Mouse (Mus musculus): Measurements from ENCODE around the gene Guk1. TPM values are rescaled to one million over a fixed set of nuclear protein-coding genes. Genes with fewer than 3 reads are reported as not detected.

The Guk1 gene
- polyA plus RNA-seq, 1 experiment from 2014 or later, result 142 TPM

GRCm38 (mm10) chr11:59226787-59227603 lies 35.0 kb upstream of the Guk1 start:
- Histone ChIP-seq H3K4me2 (ENCODE audit: low read length) (peak overlapping the region; percentile 72), H3K27ac (ENCODE audit: low read depth) (peak overlapping the region; percentile 97), H3K4me3 (ENCODE audit: low read depth, low read length) (peak overlapping the region; percentile 69), H3K9ac (ENCODE audit: low read length) (peak overlapping the region; percentile 99), H3K4me1 (replicated peaks; ENCODE audit: control insufficient read depth, insufficient read depth, low read length) (peaks cover 43% of the 10 kb centered on the region), H3K27me3 (replicated peaks; ENCODE audit: control insufficient read depth, insufficient read depth, low read length) (no peaks in the 10 kb centered on the region), H3K9me3 (ENCODE audit: control insufficient read depth, low read length) (no peaks in the 10 kb centered on the region), H3K36me3 (ENCODE audit: control insufficient read depth, insufficient read depth, low read length) (peaks cover 5% of the 10 kb centered on the region)
- ATAC-seq (replicated peaks; ENCODE audit: low FRiP score, low TSS enrichment, low read depth) (no peak), DNase-seq (ENCODE audit: low spot score) (peak; percentile 59)
- 3% methylated on average over 21 of the region's 21 CpGs for WGBS

- no peak for DNase-seq (ENCODE audit: low spot score)
- 46% methylated on average over 3 of the region's 3 CpGs for WGBS
These were observed 34.2 kb upstream of the Guk1 start for GRCm38 (mm10) chr11:59226251-59226650.

GRCm38 (mm10) chr11:59225167-59225566 lies 33.2 kb upstream of the Guk1 start:
- Histone ChIP-seq H3K4me3 (ENCODE audit: low read depth, low read length) (no peak overlapping the region), H3K36me3 (ENCODE audit: control insufficient read depth, insufficient read depth, low read length) (peaks cover 12% of the 10 kb centered on the region), H3K27me3 (replicated peaks; ENCODE audit: control insufficient read depth, insufficient read depth, low read length) (no peaks in the 10 kb centered on the region), H3K27ac (ENCODE audit: low read depth) (no peak overlapping the region), H3K9ac (ENCODE audit: low read length) (no peak overlapping the region; the same call in 1 of the 2 replicates), H3K9me3 (ENCODE audit: control insufficient read depth, low read length) (no peaks in the 10 kb centered on the region), H3K4me2 (ENCODE audit: low read length) (peak overlapping the region; percentile 72), H3K4me1 (replicated peaks; ENCODE audit: control insufficient read depth, insufficient read depth, low read length) (peaks cover 51% of the 10 kb centered on the region)
- no peak for DNase-seq (ENCODE audit: low spot score)
- ATAC-seq (replicated peaks; ENCODE audit: low FRiP score, low TSS enrichment, low read depth), result no peak
- 70% methylated on average over 2 of the region's 2 CpGs for WGBS

More at GRCm38 (mm10) chr11:59226251-59226650, 34.2 kb upstream of the Guk1 start:
- peak overlapping the region; percentile 99 for H3K9ac ChIP-seq (ENCODE audit: low read length)
- H3K27ac ChIP-seq (ENCODE audit: low read depth), result no peak overlapping the region
- H3K9me3 ChIP-seq (ENCODE audit: control insufficient read depth, low read length), result no peaks in the 10 kb centered on the region
- H3K36me3 ChIP-seq (ENCODE audit: control insufficient read depth, insufficient read depth, low read length), result peaks cover 5% of the 10 kb centered on the region
- peaks cover 44% of the 10 kb centered on the region for H3K4me1 ChIP-seq (replicated peaks; ENCODE audit: control insufficient read depth, insufficient read depth, low read length)
- no peak for ATAC-seq (replicated peaks; ENCODE audit: low FRiP score, low TSS enrichment, low read depth)
- H3K27me3 ChIP-seq (replicated peaks; ENCODE audit: control insufficient read depth, insufficient read depth, low read length), result no peaks in the 10 kb centered on the region
- H3K4me2 ChIP-seq (ENCODE audit: low read length), result peak overlapping the region; percentile 72
- H3K4me3 ChIP-seq (ENCODE audit: low read depth, low read length), result peak overlapping the region; percentile 69

- H3K4me1 ChIP-seq (replicated peaks; ENCODE audit: control insufficient read depth, insufficient read depth, low read length), result peaks cover 51% of the 10 kb centered on the region
- H3K9me3 ChIP-seq (ENCODE audit: control insufficient read depth, low read length), result no peaks in the 10 kb centered on the region
- H3K9ac ChIP-seq (ENCODE audit: low read length), result no peak overlapping the region
- WGBS, result 53% methylated on average over 2 of the region's 2 CpGs
- no peaks in the 10 kb centered on the region for H3K27me3 ChIP-seq (replicated peaks; ENCODE audit: control insufficient read depth, insufficient read depth, low read length)
- peak overlapping the region; percentile 72 for H3K4me2 ChIP-seq (ENCODE audit: low read length)
- no peak for DNase-seq (ENCODE audit: low spot score)
- no peak overlapping the region for H3K27ac ChIP-seq (ENCODE audit: low read depth)
- ATAC-seq (replicated peaks; ENCODE audit: low FRiP score, low TSS enrichment, low read depth), result no peak
- peaks cover 15% of the 10 kb centered on the region for H3K36me3 ChIP-seq (ENCODE audit: control insufficient read depth, insufficient read depth, low read length)
- no peak overlapping the region for H3K4me3 ChIP-seq (ENCODE audit: low read depth, low read length)
These were observed 32.5 kb upstream of the Guk1 start for GRCm38 (mm10) chr11:59224470-59224869.

- H3K4me1 ChIP-seq (replicated peaks; ENCODE audit: control insufficient read depth, insufficient read depth, low read length), result peaks cover 51% of the 10 kb centered on the region
These were observed 32.0 kb upstream of the Guk1 start for GRCm38 (mm10) chr11:59224025-59224424.

GRCm38 (mm10) chr11:59222306-59222705 lies 30.3 kb upstream of the Guk1 start:
- peaks cover 52% of the 10 kb centered on the region for H3K4me1 ChIP-seq (replicated peaks; ENCODE audit: control insufficient read depth, insufficient read depth, low read length)

More at GRCm38 (mm10) chr11:59224025-59224424, 32.0 kb upstream of the Guk1 start:
- H3K4me2 ChIP-seq (ENCODE audit: low read length), result no peak overlapping the region
- no peaks in the 10 kb centered on the region for H3K27me3 ChIP-seq (replicated peaks; ENCODE audit: control insufficient read depth, insufficient read depth, low read length)
- H3K36me3 ChIP-seq (ENCODE audit: control insufficient read depth, insufficient read depth, low read length), result peaks cover 15% of the 10 kb centered on the region
- H3K4me3 ChIP-seq (ENCODE audit: low read depth, low read length), result no peak overlapping the region
- ATAC-seq (replicated peaks; ENCODE audit: low FRiP score, low TSS enrichment, low read depth) (no peak), DNase-seq (ENCODE audit: low spot score) (no peak)
- 88% methylated on average over 3 of the region's 3 CpGs for WGBS
- H3K27ac ChIP-seq (ENCODE audit: low read depth), result no peak overlapping the region
- H3K9me3 ChIP-seq (ENCODE audit: control insufficient read depth, low read length), result no peaks in the 10 kb centered on the region
- H3K9ac ChIP-seq (ENCODE audit: low read length), result no peak overlapping the region

GRCm38 (mm10) chr11:59221604-59222003 lies 29.6 kb upstream of the Guk1 start:
- Histone ChIP-seq H3K36me3 (ENCODE audit: control insufficient read depth, insufficient read depth, low read length) (peaks cover 20% of the 10 kb centered on the region), H3K4me3 (ENCODE audit: low read depth, low read length) (no peak overlapping the region), H3K4me2 (ENCODE audit: low read length) (no peak overlapping the region), H3K4me1 (replicated peaks; ENCODE audit: control insufficient read depth, insufficient read depth, low read length) (peaks cover 50% of the 10 kb centered on the region), H3K9me3 (ENCODE audit: control insufficient read depth, low read length) (no peaks in the 10 kb centered on the region), H3K9ac (ENCODE audit: low read length) (no peak overlapping the region), H3K27me3 (replicated peaks; ENCODE audit: control insufficient read depth, insufficient read depth, low read length) (no peaks in the 10 kb centered on the region), H3K27ac (ENCODE audit: low read depth) (no peak overlapping the region)
- ATAC-seq (replicated peaks; ENCODE audit: low FRiP score, low TSS enrichment, low read depth) (no peak), DNase-seq (ENCODE audit: low spot score) (no peak)

More at GRCm38 (mm10) chr11:59222306-59222705, 30.3 kb upstream of the Guk1 start:
- Histone ChIP-seq H3K9ac (ENCODE audit: low read length) (no peak overlapping the region), H3K27me3 (replicated peaks; ENCODE audit: control insufficient read depth, insufficient read depth, low read length) (no peaks in the 10 kb centered on the region), H3K36me3 (ENCODE audit: control insufficient read depth, insufficient read depth, low read length) (peaks cover 20% of the 10 kb centered on the region), H3K9me3 (ENCODE audit: control insufficient read depth, low read length) (no peaks in the 10 kb centered on the region), H3K4me3 (ENCODE audit: low read depth, low read length) (no peak overlapping the region), H3K4me2 (ENCODE audit: low read length) (no peak overlapping the region), H3K27ac (ENCODE audit: low read depth) (no peak overlapping the region)
- ATAC-seq (replicated peaks; ENCODE audit: low FRiP score, low TSS enrichment, low read depth) (no peak), DNase-seq (ENCODE audit: low spot score) (no peak)
- WGBS, result 88% methylated on average over 4 of the region's 4 CpGs

GRCm38 (mm10) chr11:59219064-59219463 lies 27.1 kb upstream of the Guk1 start:
- Histone ChIP-seq H3K4me2 (ENCODE audit: low read length) (no peak overlapping the region), H3K4me1 (replicated peaks; ENCODE audit: control insufficient read depth, insufficient read depth, low read length) (peaks cover 28% of the 10 kb centered on the region), H3K9me3 (ENCODE audit: control insufficient read depth, low read length) (no peaks in the 10 kb centered on the region), H3K27ac (ENCODE audit: low read depth) (no peak overlapping the region; the same call in 1 of the 2 replicates), H3K36me3 (ENCODE audit: control insufficient read depth, insufficient read depth, low read length) (peaks cover 31% of the 10 kb centered on the region), H3K27me3 (replicated peaks; ENCODE audit: control insufficient read depth, insufficient read depth, low read length) (no peaks in the 10 kb centered on the region), H3K4me3 (ENCODE audit: low read depth, low read length) (no peak overlapping the region), H3K9ac (ENCODE audit: low read length) (no peak overlapping the region)
- DNase-seq (ENCODE audit: low spot score), result peak; percentile 64
- no peak for ATAC-seq (replicated peaks; ENCODE audit: low FRiP score, low TSS enrichment, low read depth)

Data from intestine, embryonic 14.5 days (tissue).